Mouse (Mus musculus): ENCODE measurements around the gene Nod2.

Nod2 gene

GRCm38 (mm10) chr8:88633343-88633765, 13.8 kb upstream of the Nod2 start:
- DNase-seq: peak; percentile 49 to 64

GRCm38 (mm10) chr8:88635474-88636397, 11.4 kb upstream of the Nod2 start, which contains the start of gene Snx20:
Snx20 (minus strand) TSS chr8:88636128.
- DNase-seq: peak; percentile 44 to 64

DNA sequence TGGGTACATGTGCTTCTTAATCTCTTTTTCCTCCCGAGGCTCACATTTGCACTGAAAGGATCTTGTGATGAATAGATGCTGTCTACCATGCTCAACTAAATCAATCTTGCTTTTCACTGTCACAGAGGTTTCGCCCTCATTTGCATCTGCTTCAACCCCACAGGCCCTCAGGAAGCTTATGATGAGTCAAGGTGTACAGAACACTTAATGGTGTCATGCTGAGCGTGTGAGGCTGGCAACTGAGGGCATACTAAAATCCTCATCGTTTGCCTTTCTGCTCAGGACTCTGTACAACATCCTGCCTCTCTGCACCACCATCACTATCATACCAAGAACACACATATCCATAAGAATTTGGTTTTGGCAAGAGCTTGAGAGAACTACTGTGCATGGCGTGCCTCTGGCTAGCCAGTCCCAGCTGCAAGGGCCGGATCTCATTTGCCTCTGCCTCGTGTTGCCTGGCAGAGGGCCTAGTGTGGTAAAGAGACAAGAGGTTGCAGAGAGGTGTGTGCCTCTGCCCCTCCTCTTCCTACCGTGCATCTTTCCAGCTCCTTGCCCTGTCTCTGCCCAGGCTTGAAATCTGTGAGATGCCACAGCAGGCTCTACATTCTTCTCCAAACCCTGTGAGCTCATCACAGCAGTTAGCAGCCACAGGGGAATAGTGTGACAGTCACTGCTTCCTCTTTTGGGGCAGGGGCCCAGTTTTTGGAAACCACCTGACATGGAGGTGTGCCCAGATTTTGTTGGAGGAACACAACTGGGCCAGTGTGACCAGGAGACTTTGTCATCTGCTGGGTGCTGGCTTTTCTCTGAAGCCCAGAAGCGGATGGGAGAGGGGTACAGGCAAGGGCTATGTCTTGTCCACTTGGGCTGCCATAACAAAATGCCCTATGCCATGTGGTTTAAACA, 9.8 kb upstream of the Nod2 start:
- peak; percentile 43 to 54 for DNase-seq

- DNase-seq: no peak
Observed at GRCm38 (mm10) chr8:88638908-88639307, 8.2 kb upstream of the Nod2 start.

- peak in 1 of 2 experiments; percentile 9 for DNase-seq
Observed at GRCm38 (mm10) chr8:88642734-88643564, 4.2 kb upstream of the Nod2 start.

DNA sequence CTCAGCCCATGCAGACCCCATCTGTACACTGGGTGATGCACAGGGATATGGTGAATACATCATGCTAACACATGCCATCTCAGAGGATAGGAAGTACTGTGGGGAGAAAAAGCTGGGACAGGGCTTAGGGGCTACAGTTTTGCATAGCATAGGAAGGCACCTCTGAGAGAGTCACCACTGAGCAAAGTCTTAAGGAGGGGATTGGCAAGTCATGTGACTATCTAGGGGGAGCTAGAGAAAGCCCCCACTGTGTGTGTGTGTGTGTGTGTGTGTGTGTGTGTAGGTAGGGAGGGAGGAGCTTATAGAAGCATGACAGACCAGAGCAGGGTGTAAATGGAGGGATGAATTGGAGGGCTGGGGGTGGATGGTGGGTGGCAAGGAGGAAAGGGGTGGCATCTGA, 1.2 kb downstream of the Nod2 start:
- DNase-seq: no peak

- DNase-seq: no peak
Observed at GRCm38 (mm10) chr8:88650016-88650708, 3.0 kb downstream of the Nod2 start.

GRCm38 (mm10) chr8:88651122-88651521, 4.0 kb downstream of the Nod2 start:
- DNase-seq: peak in 1 of 2 experiments; percentile 36

- DNase-seq: no peak
Observed at GRCm38 (mm10) chr8:88655334-88655733, 8.2 kb downstream of the Nod2 start.

GRCm38 (mm10) chr8:88659873-88660272, 12.8 kb downstream of the Nod2 start:
- no peak for DNase-seq

GRCm38 (mm10) chr8:88662401-88662821, 15.3 kb downstream of the Nod2 start:
- peak; percentile 58 to 59 for DNase-seq

GRCm38 (mm10) chr8:88664121-88664520, 17.0 kb downstream of the Nod2 start:
- no peak for DNase-seq

- no peak for DNase-seq
Observed at GRCm38 (mm10) chr8:88664947-88665346, 17.8 kb downstream of the Nod2 start.

- peak; percentile 39 to 54 for DNase-seq
Observed at GRCm38 (mm10) chr8:88666435-88666834, 19.3 kb downstream of the Nod2 start.

DNA sequence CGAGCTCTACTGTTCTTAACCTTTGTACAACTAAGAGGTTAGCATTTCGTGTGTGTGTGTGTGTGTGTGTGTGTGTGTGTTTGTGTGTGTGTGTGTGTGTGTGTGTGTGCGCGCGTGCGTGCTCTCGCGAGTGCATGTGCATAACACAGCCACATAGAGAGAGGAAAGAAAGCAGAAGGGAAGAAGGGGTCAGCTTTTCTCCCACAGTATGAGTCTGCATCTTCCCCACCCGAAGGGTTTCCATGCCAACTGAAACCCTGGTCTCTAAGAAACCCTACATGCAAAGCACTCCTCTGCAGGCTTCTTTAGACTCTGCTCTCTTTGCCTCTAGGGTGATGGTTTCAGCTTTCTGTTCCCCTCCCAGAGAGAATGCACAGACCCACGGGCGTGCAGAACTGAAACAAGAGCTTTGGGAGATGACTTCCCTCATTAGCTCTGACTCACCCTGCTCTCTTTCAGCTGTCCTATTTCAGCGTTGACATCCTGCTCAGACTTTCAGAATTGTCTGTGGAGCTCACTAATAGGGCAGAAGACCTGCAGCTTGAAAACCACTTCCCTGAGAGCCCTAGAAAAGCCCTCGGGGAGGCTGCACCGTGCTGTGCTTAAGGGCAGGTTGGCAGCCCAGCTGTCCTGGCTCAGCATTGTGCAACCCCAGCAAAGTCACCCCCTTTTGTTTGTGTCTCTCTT, 21.4 kb downstream of the Nod2 start:
- peak; percentile 44 to 45 for DNase-seq

DNA sequence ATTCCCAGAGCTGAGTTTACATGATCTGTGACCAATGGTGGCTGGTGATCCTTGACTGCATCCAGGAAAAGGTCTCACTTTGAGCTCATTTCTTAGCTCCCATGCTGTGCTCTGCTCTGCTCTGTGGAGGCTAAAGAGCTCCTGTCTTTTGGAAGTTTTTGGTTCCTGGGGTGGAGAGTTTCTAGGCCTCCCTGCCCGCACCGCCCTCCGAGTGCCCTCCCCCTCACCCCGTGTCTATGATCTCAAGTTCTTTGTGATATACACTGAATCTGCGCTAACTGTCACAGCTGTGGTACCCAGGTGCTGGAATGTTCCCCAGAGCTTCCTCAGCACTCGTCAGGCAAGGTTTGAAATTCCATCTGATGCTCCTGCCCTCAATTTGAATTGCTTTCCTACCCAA, 23.7 kb downstream of the Nod2 start:
- no peak for DNase-seq

DNA sequence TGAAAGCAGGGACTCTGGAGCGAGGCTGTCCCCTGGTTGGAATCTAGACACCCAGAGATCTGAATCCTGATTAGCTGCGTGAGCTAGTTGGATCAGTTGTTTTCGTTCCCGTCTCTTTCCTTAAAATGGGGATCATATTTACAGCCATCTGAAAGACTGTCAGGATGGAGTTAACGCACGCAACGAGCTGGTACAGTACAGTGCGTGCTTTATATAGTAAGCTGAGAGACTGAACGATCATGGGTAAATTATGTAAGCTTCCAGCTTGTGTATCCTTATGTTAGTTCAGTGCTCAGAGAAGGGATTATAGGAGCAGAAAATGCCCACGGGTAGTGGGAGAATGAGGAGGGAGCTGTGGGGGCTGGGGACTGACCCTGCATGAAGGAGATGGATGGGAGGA, 24.5 kb downstream of the Nod2 start:
- DNase-seq: no peak

DNA sequence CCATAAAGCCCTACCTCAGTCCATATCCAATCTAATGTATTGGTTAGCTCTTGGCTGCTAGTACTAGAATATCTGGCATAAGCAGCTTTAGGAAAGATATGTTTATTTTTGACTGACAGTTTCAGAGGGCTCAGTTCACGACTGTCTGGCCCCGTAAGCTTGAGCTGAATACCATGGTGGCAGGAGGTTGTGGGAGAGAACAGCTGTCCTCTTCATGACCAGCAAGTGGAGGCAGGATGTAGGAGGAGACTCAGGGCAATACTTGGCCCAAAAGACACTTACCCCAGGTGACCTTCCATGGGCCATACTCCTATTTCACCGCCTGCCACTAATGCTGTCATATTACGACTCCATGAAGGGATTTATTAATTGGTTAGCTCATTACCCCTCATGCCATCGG, 26.7 kb downstream of the Nod2 start:
- no peak for DNase-seq

DNA sequence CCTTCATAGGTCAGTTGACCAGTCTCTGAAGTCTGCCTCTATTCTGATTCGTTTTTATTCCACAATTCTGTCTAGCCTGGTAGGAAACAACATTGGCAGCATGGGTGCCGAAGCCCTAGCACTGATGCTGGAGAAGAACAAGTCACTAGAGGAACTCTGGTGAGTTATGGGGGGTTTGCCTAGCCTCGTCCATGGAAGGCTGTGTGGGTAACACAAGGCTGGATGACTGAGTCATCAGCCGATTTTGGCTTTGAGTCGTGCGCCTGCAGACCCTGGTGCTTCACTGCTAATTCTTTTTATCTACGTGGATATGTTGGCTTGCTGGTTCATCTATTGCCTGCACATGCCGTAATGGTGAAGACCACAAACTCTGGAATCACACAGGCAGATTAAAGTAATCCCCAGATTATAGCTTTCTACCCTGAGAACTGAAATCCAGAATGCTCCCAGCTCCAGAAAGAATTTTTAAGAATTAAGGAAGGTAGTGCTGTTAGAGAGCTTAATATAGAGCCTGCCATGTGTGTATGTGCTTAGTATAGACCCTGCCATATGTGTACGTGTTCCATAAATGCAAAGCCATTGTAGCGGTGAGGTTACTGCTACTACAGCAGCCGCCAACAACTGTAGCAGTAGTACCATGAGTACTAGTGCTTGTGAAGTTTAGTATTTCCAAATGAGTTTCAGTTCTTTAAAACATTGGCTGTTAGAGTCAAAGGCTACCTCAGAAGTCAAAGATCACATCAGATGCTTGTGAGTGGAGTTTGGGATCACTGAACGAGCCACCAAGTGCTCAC, 28.5 kb downstream of the Nod2 start:
- no peak for DNase-seq

DNA sequence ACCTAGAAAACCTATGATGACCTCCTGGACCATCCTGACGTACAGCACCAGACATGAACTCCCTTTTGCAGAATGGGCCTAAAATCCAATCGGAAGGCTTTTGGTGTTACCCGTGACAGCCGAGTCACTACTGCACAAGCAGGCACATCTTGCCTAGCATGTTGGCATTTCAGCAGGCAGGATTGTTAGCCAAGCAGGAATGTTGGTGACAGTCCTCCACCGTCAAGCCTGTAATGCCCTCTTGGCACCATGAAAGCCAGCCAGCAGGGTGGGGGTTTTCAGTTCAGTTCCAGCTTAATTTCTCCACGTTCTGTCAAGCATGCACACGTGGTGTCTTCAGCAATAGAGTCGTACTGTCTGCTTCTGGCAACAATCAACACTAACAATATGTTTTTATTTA, 30.0 kb downstream of the Nod2 start:
- DNase-seq: no peak

Data from lung, postnatal 4 days (tissue).